Mouse (Mus musculus): ENCODE data around the gene Sp4. TPM values are rescaled to one million over a fixed set of nuclear protein-coding genes. Genes with fewer than 3 reads are reported as not detected.

Gene Sp4
- polyA plus RNA-seq, 1 experiment from 2014 or later = 4.6 TPM

DNA sequence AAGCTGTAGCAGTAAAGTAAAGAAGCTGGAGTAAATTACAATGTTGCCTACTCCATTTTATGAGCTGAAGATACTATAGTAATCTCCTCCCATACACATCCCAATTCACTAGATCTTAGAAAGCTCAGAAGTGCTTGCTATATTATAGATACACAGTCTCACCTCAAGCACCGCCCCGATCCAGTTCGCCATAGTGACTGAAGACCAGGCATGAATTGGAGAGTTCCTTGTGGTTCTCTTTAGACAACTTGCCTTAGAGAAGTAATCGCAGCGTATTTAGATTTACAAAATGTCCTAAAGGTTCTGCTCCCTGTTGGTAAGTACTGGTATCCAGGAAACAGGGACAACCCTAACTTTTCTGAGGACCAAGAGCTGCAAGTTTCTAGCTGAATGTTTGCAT is 1.8 kb upstream of the Sp4 start:
- in situ Hi-C loops (cut with MboI; ENCODE audit: low pct_unique_long_range_greater_than_20kb) = loop anchor here (25.0 kb wide), 1 partner anchor 534 kb away; the partner anchor contains the start of gene Sp8
- no peak for TF ChIP-seq CTCF (IDR thresholded peaks at IDR 0.05)
- ChIA-PET POLR2A (no interaction called here), CTCF (interaction anchor here (0.8 kb wide), 1 partner anchor 27 kb away, joined by 3 read pairs; no protein-coding TSS in a partner anchor)
- no peak for ATAC-seq
- H3K27me3 ChIP-seq = no peaks in the 10 kb centered on the region
- no peak for DNase-seq (ENCODE audit: low read depth, low spot score)

DNA sequence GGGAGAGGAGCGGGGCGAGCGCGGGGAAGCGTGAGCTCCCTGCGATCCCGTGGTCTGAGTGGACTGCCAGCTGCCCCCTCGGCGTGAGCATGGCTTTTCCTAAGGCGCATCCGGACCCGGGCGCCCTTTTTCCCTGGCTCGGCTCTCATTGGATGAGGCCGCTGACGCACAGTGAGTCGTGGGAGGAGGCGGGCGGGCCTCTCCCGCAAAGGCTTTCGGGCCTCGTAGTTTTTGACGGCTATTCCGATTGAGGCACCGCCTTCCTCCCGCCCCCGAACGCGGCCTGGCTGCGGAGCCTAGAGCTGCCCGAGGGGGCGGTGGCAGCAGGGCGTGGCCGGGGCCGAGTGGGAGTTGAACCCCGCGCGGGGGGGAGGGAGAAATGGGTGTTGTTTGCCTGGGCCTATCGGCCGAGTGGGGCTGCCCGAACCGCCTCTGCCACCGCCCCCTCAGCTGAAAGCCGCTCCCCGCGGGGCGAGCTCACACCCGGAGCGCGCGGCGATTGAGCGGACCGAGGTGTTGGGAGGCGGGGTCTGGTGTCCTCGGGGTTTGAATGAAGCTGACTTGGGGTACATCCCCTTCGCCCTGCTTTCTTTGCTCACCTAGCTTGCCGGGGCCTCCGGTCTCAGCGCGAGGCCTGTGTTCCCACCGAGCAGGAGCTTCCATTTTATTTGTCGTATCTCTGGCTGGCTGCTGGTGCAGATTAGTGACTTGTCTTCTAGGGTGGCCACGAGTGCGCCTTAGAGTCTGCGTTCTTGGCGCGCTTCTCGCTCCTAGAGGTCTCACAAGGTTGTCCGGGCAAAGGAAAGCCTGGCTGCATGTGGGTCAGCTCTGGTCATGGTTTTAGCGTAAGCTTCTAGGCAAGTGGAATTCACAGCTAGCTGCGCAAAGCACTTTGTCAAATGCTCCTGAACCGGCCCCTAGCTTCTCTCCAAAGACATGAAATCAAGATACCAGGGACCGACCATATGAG is 911 bp upstream of the Sp4 start:
- ChIA-PET POLR2A (no interaction called here), CTCF (interaction anchor here (0.7 kb wide), 1 partner anchor 457 kb away, joined by 3 read pairs; no protein-coding TSS in a partner anchor)
- no peaks in the 10 kb centered on the region for H3K27me3 ChIP-seq
- in situ Hi-C loops (cut with MboI; ENCODE audit: low pct_unique_long_range_greater_than_20kb) = loop anchor here (25.0 kb wide), 1 partner anchor 535 kb away; the partner anchor contains the start of gene Sp8
- peak; percentile 80 for DNase-seq (ENCODE audit: low read depth, low spot score)
- TF ChIP-seq CTCF (IDR thresholded peaks at IDR 0.05) = no peak
- ATAC-seq = peak; percentile 87

DNA sequence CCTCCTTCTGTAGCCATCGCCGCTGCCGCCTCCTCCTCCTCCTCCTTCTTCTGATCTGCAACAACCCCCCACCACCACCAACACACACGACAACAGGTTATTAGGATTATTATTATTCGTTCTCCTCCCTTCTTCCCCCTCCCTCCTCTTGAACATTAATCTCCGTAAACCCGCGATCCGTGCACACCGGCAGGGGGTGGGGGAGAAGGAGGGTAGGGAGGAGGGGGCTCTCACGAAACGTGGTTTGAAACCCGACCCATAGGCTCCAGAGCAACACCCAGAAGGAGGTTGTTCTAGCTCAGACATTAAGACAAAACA is 527 bp downstream of the Sp4 start:
- no peaks in the 10 kb centered on the region for H3K27me3 ChIP-seq
- ATAC-seq (no peak), DNase-seq (ENCODE audit: low read depth, low spot score) (no peak)
- POLR2A ChIA-PET = no interaction called here
- CTCF ChIA-PET = no interaction called here
- in situ Hi-C loops (cut with MboI; ENCODE audit: low pct_unique_long_range_greater_than_20kb) = loop anchor here (25.0 kb wide), 1 partner anchor 537 kb away; the partner anchor contains the start of gene Sp8
- TF ChIP-seq CTCF (IDR thresholded peaks at IDR 0.05) = no peak

DNA sequence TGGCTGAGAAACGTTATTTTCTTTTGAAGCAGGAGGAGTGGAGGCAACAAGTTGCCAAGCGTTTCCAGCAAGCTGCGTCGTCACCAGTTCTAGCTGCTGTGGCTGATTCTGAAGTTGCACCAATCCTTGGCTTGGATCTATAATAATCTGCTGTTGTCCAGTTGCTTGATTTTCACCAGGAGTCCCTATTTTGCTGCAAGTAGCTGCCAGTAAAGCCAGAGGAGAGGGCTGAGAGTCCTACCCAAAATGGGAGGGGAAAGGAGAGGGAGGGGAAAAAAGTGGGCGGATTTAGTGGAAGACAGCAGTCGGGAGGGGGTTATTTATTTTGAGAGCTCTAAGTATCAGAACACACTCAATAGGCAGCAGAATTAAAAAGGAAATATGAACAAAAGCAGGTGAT is 1.3 kb downstream of the Sp4 start:
- no peaks in the 10 kb centered on the region for H3K27me3 ChIP-seq
- no peak for ATAC-seq
- DNase-seq (ENCODE audit: low read depth, low spot score) = no peak

DNA sequence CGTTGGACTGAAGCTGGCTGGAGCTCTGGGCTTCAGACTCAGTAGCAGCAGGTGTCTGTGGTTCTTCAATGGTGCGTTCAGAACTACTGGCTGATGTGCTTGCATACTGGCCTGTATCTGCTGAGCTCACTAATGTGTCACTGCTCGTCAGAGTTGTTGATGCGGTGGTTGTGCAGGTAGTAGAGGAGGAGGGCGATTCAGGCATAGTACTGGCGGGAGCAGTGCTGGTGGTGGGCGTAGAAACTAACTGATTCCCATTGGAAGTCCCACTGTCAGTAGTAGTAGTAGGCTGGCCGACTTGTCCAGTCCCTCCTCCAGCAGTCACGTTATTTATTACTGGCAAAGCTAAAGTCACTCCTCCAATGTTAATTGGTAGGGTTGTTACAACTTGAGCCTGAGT is 2.1 kb downstream of the Sp4 start:
- no peak for DNase-seq (ENCODE audit: low read depth, low spot score)
- no peaks in the 10 kb centered on the region for H3K27me3 ChIP-seq
- no peak for TF ChIP-seq CTCF (IDR thresholded peaks at IDR 0.05)
- ChIA-PET POLR2A (no interaction called here), CTCF (interaction anchor here (1.0 kb wide), 1 partner anchor 14 kb away, joined by 4 read pairs; no protein-coding TSS in a partner anchor)
- no peak for ATAC-seq
- in situ Hi-C loops (cut with MboI; ENCODE audit: low pct_unique_long_range_greater_than_20kb) = no loop called here

More for the DNA sequence above, 1.3 kb downstream of the Sp4 start:
- in situ Hi-C loops (cut with MboI; ENCODE audit: low pct_unique_long_range_greater_than_20kb) = loop anchor here (25.0 kb wide), 1 partner anchor 537 kb away; the partner anchor contains the start of gene Sp8
- TF ChIP-seq CTCF (IDR thresholded peaks at IDR 0.05) = no peak
- POLR2A ChIA-PET = no interaction called here
- CTCF ChIA-PET = interaction anchor here (1.0 kb wide), 1 partner anchor 15 kb away, joined by 4 read pairs; no protein-coding TSS in a partner anchor

DNA sequence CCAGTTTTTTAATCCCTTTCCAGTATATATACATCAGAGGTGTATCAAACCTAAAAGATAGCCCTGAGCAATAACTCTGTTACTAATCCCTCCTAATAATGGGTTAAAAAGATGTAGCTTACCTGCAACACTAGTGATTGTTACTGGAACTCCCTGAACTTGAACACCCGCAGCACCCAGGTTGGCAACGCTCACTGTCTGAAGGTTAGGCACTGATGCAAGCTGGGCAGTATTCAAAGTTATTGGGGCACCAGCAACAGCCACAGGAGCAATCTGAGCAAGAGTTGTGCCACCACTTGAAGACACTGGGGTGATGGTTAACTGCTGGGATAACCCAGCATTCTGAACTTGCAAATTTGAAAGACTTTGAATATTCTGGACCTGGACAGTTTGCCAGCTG is 2.7 kb downstream of the Sp4 start:
- ChIA-PET CTCF (interaction anchor here (0.7 kb wide), 1 partner anchor 27 kb away, joined by 3 read pairs; no protein-coding TSS in a partner anchor), POLR2A (no interaction called here)
- in situ Hi-C loops (cut with MboI; ENCODE audit: low pct_unique_long_range_greater_than_20kb) = no loop called here
- TF ChIP-seq CTCF (IDR thresholded peaks at IDR 0.05) = no peak
- DNase-seq (ENCODE audit: low read depth, low spot score) (no peak), ATAC-seq (no peak)
- H3K27me3 ChIP-seq = no peaks in the 10 kb centered on the region

DNA sequence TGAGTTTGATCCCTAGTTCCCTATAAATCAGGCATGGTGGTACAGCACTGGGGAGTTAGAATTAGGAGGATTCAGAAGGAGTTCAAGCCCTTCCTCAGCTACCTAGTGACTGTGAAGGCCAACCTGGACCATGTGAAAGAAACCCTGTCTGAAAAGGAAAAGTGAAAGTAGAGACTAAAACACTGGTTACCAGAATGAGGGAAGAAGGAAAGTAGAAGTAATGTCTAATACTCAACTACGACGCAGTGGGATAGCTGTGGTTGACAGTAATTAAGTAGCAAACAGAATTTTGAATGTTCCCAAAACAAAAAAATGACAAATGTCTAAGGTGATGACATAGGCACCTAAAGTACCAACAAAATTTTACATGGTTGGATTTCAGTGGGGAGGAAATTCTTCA is 5.0 kb downstream of the Sp4 start:
- DNase-seq (ENCODE audit: low read depth, low spot score) (no peak), ATAC-seq (no peak)
- ChIA-PET POLR2A (no interaction called here), CTCF (interaction anchor here (1.6 kb wide), 1 partner anchor 47 kb away, joined by 3 read pairs; no protein-coding TSS in a partner anchor)
- no peaks in the 10 kb centered on the region for H3K27me3 ChIP-seq
- in situ Hi-C loops (cut with MboI; ENCODE audit: low pct_unique_long_range_greater_than_20kb) = no loop called here
- TF ChIP-seq CTCF (IDR thresholded peaks at IDR 0.05) = no peak

DNA sequence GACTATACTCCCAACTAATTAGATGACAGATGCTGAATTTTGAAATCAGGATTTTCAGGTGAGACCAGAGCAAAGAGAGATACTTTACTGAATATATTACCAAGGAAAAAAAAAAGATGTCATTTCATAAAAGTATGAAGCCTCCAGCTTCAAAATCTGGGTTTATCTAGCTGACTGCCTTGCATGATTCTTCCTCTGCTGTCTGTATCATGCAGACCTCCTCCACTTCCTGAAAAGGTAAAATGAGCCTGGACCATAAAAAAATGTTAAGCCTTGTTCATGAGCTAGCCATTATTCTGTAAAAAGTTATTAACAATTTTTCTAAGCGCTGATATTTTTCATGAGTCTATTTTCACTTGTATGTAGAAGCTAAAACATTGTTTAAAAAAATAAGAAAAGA is 5.4 kb downstream of the Sp4 start:
- ATAC-seq (no peak), DNase-seq (ENCODE audit: low read depth, low spot score) (no peak)
- no peaks in the 10 kb centered on the region for H3K27me3 ChIP-seq
- ChIA-PET POLR2A (no interaction called here), CTCF (interaction anchor here (1.6 kb wide), 1 partner anchor 47 kb away, joined by 3 read pairs; no protein-coding TSS in a partner anchor)
- no peak for TF ChIP-seq CTCF (IDR thresholded peaks at IDR 0.05)
- in situ Hi-C loops (cut with MboI; ENCODE audit: low pct_unique_long_range_greater_than_20kb) = no loop called here

DNA sequence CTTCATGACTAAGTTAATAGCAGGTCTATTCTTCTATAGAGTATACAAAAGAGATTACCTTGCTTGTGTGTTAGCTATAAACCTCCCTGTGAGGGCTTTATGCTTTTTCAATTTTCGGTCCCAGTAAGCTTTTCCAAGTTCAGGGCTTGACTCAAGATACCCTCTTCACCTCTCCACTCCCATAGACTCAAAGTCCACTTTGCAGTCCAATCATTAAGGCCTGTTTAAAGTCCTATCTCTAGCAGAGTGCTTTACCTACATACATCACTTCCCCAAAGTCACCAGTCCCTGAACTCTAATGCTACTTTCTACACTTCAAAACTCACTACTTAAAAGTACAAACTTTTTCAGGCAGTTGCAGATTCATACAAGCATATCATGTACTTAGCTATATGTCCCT is 12.3 kb downstream of the Sp4 start:
- no peak for TF ChIP-seq CTCF (IDR thresholded peaks at IDR 0.05)
- ATAC-seq (no peak), DNase-seq (ENCODE audit: low read depth, low spot score) (no peak)
- CTCF ChIA-PET = no interaction called here
- no peaks in the 10 kb centered on the region for H3K27me3 ChIP-seq
- in situ Hi-C loops (cut with MboI; ENCODE audit: low pct_unique_long_range_greater_than_20kb) = no loop called here
- POLR2A ChIA-PET = no interaction called here

DNA sequence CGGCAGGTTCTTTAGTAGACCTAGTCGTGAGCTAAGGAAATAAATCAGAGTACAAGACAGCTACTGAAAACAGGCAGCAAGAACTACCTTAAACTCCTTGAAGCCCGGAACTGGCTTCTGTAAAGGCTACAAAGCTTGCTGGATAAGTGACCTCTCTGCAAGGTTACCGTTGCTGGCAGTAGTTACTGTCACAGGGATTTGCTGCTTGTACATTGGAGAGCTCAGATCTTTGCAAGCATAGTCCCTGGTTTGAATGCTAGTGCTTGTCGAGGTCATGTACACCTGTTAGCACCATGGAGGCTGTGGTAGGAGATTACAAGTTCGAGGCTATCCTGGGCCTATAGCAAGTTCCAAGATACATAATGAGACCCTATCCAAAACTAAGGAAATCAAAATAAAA is 16.1 kb downstream of the Sp4 start:
- ATAC-seq (no peak), DNase-seq (ENCODE audit: low read depth, low spot score) (no peak)
- no peak for TF ChIP-seq CTCF (IDR thresholded peaks at IDR 0.05)
- CTCF ChIA-PET = interaction anchor here (1.2 to 1.8 kb wide), 2 partner anchors 10 to 15 kb away, joined by 3 to 4 read pairs; no protein-coding TSS in a partner anchor
- no peaks in the 10 kb centered on the region for H3K27me3 ChIP-seq
- in situ Hi-C loops (cut with MboI; ENCODE audit: low pct_unique_long_range_greater_than_20kb) = no loop called here
- POLR2A ChIA-PET = no interaction called here

DNA sequence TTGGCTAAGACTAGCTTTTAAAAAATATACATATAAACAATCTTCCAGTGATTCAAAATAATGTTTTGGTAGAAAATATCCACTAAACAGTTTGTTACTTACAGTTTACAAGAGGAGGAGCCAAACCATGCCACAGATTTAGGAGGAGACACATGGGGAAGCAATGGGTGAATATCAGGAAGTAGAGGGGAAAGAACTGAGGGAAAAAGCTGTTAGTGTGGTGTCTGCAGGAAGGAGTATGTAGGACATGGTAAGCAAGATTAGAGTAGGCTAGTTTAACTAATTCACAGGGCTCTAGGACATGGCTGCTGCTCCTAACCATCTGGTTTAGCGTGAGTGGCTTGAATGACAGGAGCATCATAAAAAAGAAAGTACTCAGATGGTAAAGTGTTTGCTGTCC is 19.3 kb downstream of the Sp4 start:
- in situ Hi-C loops (cut with MboI; ENCODE audit: low pct_unique_long_range_greater_than_20kb) = no loop called here
- no peak for DNase-seq (ENCODE audit: low read depth, low spot score)
- no peak for TF ChIP-seq CTCF (IDR thresholded peaks at IDR 0.05)
- ChIA-PET POLR2A (interaction anchor here (0.8 kb wide), 1 partner anchor 17 kb away, joined by 3 read pairs; no protein-coding TSS in a partner anchor), CTCF (no interaction called here)
- ATAC-seq = no peak
- H3K27me3 ChIP-seq = no peaks in the 10 kb centered on the region
